Mouse (Mus musculus) lung, embryonic 15.5 days (tissue): ENCODE measurements at regions not wholly inside any gene's neighbourhood (a gene's known extent, or its start where the extent isn't known, plus 50 kb on each side); places are given as distances from the start of the nearest gene placed in this dataset.
A peak's percentile ranks its signal among the peaks of the same experiment; 100 is the strongest.

Experiments used
- ATAC-seq: fragments of 200-750 bp; cut with Nextera tagmentation; 2 replicates; pipeline ENCODE4 v1.8.0; 2017; ENCODE audit warnings: moderate number of reproducible peaks, borderline replicate concordance; ENCODE audit not compliant: low FRiP score, low TSS enrichment; ENCODE audit errors: extremely low read depth
- H3K27ac ChIP-seq: fragments of 300-500 bp; sonication (generic); 2 replicates; pipeline ENCODE4 v1.5.1; 2015; ENCODE audit warnings: moderate library complexity, mild to moderate bottlenecking, inconsistent platforms
- H3K27me3 ChIP-seq: fragments of 300-500 bp; sonication (generic); 2 replicates; pipeline ENCODE4 v1.6.1; 2015; ENCODE audit warnings: inconsistent platforms
- H3K36me3 ChIP-seq: fragments of 300-500 bp; sonication (generic); 2 replicates; pipeline ENCODE4 v1.6.1; 2015; ENCODE audit warnings: inconsistent platforms
- H3K4me1 ChIP-seq: fragments of 300-500 bp; sonication (generic); 2 replicates; pipeline ENCODE4 v1.6.1; 2015; ENCODE audit warnings: inconsistent platforms
- H3K4me2 ChIP-seq: fragments of 300-500 bp; sonication (generic); 2 replicates; pipeline ENCODE4 v1.6.1; 2015; ENCODE audit warnings: inconsistent platforms, mild to moderate bottlenecking, moderate library complexity
- H3K4me3 ChIP-seq: fragments of 300-500 bp; sonication (generic); 2 replicates; pipeline ENCODE4 v1.5.1; 2015; ENCODE audit warnings: mild to moderate bottlenecking, inconsistent platforms
- H3K9ac ChIP-seq: fragments of 300-500 bp; sonication (generic); 2 replicates; pipeline ENCODE4 v1.6.1; 2015; ENCODE audit warnings: inconsistent platforms
- H3K9me3 ChIP-seq: fragments of 300-500 bp; sonication (generic); 2 replicates; pipeline ENCODE4 v1.6.1; 2016; ENCODE audit warnings: inconsistent platforms
- WGBS: fragments of 180-500 bp; shearing (Covaris S2); methylation state at CpG from one replicate; pipeline ENCODE4 v1.1.7; 2015; 5-methylcytosine and 5-hydroxymethylcytosine counted together

DNA sequence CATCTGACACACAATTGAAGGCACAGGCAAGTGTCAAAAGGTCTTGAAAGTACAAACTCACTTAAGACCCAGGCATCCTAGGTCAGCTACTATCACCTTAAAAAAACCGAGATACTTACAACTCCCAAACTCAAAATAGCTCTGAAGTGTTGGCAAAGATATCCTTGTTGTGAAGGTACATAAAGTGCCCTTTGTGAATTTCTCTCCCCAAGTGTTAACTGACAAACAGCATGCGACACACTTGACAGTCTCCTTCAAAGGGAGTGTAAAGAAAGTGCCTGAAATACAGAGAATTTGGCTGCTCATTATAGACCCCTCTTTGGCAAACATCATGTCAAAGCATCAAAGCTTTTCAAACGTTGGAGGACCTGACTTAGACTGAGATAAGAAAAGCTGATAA is 2634.2 kb downstream of the 9330182O14Rik start:
- H3K27me3 ChIP-seq: no peaks in the 10 kb centered on the region
- WGBS: 15% methylated on average over 3 of the region's 3 CpGs
- H3K9me3 ChIP-seq: no peaks in the 10 kb centered on the region
- H3K9ac ChIP-seq: no peak overlapping the region
- no peaks in the 10 kb centered on the region for H3K4me1 ChIP-seq
- ATAC-seq: no peak
- H3K27ac ChIP-seq: no peak overlapping the region
- no peaks in the 10 kb centered on the region for H3K36me3 ChIP-seq
- H3K4me2 ChIP-seq: no peak overlapping the region
- no peak overlapping the region for H3K4me3 ChIP-seq

GRCm38 (mm10) chr15:42779903-42780302 is 2645.7 kb downstream of the 9330182O14Rik start:
- no peak overlapping the region for H3K4me2 ChIP-seq
- H3K27ac ChIP-seq: no peak overlapping the region

DNA sequence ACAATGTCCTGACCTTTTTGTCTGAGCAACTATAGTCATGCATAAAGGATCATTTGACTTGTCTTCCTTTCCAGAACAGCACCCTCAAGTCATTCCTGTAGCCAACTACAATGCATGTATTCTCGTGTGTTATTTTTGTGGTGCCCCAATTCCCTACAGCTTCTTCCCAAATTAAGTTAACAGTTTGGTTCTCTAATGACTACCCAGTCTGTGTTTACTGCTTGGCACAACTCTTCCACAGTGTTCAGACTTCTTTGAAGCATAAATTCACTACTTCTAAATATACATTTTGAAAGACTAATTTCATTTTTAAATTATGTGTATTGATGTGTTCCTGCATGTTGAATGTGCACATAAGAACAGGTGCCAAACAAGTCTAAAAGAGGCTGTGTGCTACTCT is 2667.1 kb downstream of the 9330182O14Rik start:
- WGBS: 74% methylated on average over 1 of the region's 1 CpGs
- H3K4me2 ChIP-seq: no peak overlapping the region
- no peaks in the 10 kb centered on the region for H3K4me1 ChIP-seq
- no peak for ATAC-seq
- H3K36me3 ChIP-seq: no peaks in the 10 kb centered on the region
- H3K27me3 ChIP-seq: no peaks in the 10 kb centered on the region
- no peak overlapping the region for H3K9ac ChIP-seq
- H3K27ac ChIP-seq: no peak overlapping the region
- H3K9me3 ChIP-seq: no peaks in the 10 kb centered on the region
- H3K4me3 ChIP-seq: no peak overlapping the region

More at GRCm38 (mm10) chr15:42779903-42780302, 2645.7 kb downstream of the 9330182O14Rik start:
- H3K36me3 ChIP-seq: no peaks in the 10 kb centered on the region
- H3K9me3 ChIP-seq: no peaks in the 10 kb centered on the region
- H3K9ac ChIP-seq: no peak overlapping the region
- no peak overlapping the region for H3K4me3 ChIP-seq
- H3K27me3 ChIP-seq: no peaks in the 10 kb centered on the region
- no peaks in the 10 kb centered on the region for H3K4me1 ChIP-seq
- no peak for ATAC-seq

GRCm38 (mm10) chr15:42810871-42811490 is 2676.8 kb downstream of the 9330182O14Rik start:
- Histone ChIP-seq H3K27me3 (no peaks in the 10 kb centered on the region), H3K9ac (no peak overlapping the region), H3K4me2 (no peak overlapping the region), H3K27ac (no peak overlapping the region), H3K4me3 (no peak overlapping the region), H3K4me1 (no peaks in the 10 kb centered on the region), H3K9me3 (no peaks in the 10 kb centered on the region), H3K36me3 (no peaks in the 10 kb centered on the region)
- ATAC-seq: peak; percentile 52; the same call in 1 of the 2 replicates
- 34% methylated on average over 1 of the region's 1 CpGs for WGBS

DNA sequence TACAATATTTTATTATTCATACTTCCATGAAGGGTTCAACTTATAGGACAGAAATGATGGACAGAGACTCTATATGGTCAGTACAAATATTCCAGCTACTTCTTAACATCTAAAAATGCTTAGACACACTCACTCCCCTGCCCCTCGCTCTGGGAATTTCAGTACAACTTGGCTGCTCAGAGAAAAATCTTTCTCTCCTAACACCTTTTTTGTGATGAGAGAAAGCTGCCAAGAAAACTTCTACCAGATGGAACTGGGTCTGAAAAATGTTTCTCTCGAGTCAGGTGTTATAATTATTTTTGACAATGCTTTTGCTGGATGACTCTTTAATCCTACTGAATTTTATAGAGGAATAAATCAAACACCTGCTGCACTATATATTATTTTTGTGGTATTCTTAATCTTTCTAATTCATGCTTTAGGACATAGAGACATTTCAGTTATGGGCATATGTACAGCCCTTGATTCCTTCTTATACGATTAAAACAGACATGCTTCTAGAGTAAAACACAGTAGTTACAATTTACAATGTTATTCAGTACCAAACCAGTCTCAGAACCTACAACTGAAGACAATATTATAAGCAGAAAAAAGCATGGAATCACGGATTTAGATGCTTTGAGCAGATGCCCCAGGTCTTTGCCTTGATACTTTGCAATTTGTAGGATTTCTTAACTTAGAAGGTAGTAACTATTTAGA is 2681.0 kb downstream of the 9330182O14Rik start:
- 58% methylated on average over 4 of the region's 4 CpGs for WGBS
- H3K9me3 ChIP-seq: no peaks in the 10 kb centered on the region
- H3K27ac ChIP-seq: no peak overlapping the region
- no peak overlapping the region for H3K9ac ChIP-seq
- no peak overlapping the region for H3K4me2 ChIP-seq
- ATAC-seq: no peak
- no peaks in the 10 kb centered on the region for H3K4me1 ChIP-seq
- no peak overlapping the region for H3K4me3 ChIP-seq
- no peaks in the 10 kb centered on the region for H3K27me3 ChIP-seq
- no peaks in the 10 kb centered on the region for H3K36me3 ChIP-seq

DNA sequence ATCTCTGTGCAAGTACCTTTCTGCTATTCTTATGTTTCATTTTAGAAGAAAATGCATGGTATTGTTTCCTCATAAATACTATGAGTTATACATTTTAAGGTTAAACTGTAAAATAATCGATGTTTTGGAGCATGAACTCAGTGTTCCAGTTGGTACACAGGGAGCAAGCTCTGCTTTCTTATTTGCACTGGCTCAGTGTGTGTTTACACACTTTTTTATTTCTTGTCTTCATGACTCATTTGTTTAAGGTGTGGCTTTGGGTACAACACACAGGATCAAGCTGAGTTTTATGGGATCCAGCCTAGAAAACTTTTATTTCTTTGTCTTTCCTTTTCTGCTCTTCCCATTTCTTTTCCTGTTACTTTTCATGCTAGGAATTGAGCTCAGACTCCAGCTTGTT is 2704.7 kb downstream of the 9330182O14Rik start:
- Histone ChIP-seq H3K4me1 (no peaks in the 10 kb centered on the region), H3K9me3 (no peaks in the 10 kb centered on the region), H3K27me3 (no peaks in the 10 kb centered on the region), H3K27ac (no peak overlapping the region), H3K36me3 (no peaks in the 10 kb centered on the region), H3K4me2 (no peak overlapping the region), H3K4me3 (no peak overlapping the region), H3K9ac (no peak overlapping the region)
- WGBS: 76% methylated on average over 1 of the region's 1 CpGs
- ATAC-seq: no peak

- 71% methylated on average over 2 of the region's 2 CpGs for WGBS
- H3K9ac ChIP-seq: no peak overlapping the region
- no peak for ATAC-seq
- H3K27me3 ChIP-seq: no peaks in the 10 kb centered on the region
- no peaks in the 10 kb centered on the region for H3K36me3 ChIP-seq
- no peaks in the 10 kb centered on the region for H3K9me3 ChIP-seq
- H3K4me3 ChIP-seq: no peak overlapping the region
- H3K27ac ChIP-seq: no peak overlapping the region
- H3K4me1 ChIP-seq: no peaks in the 10 kb centered on the region
- H3K4me2 ChIP-seq: no peak overlapping the region
These were observed 2715.8 kb downstream of the 9330182O14Rik start for GRCm38 (mm10) chr15:42850003-42850402.

DNA sequence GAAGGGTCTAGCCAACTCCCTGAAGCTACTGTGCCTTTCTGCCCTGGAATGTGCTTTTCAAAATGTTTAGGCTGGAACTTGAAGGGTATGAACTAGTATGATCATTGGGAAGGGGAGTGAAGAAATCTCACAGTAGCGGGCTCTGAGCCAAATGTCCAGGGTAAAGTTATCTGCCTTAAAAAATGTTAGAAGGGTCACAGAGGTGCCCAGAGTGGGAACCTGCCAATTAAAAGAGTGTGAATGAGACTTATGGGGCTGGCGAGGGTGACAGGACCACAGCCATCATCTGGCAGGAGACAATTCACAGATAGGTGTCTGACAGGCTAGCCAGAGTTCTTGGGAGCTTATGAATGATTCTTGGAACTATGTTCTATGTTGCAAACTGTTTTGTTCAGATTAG is 2738.3 kb downstream of the 9330182O14Rik start:
- Histone ChIP-seq H3K9ac (no peak overlapping the region), H3K27me3 (no peaks in the 10 kb centered on the region), H3K27ac (no peak overlapping the region), H3K4me1 (no peaks in the 10 kb centered on the region), H3K4me3 (no peak overlapping the region), H3K9me3 (no peaks in the 10 kb centered on the region), H3K4me2 (no peak overlapping the region), H3K36me3 (no peaks in the 10 kb centered on the region)
- WGBS: 41% methylated on average over 2 of the region's 2 CpGs
- ATAC-seq: no peak

DNA sequence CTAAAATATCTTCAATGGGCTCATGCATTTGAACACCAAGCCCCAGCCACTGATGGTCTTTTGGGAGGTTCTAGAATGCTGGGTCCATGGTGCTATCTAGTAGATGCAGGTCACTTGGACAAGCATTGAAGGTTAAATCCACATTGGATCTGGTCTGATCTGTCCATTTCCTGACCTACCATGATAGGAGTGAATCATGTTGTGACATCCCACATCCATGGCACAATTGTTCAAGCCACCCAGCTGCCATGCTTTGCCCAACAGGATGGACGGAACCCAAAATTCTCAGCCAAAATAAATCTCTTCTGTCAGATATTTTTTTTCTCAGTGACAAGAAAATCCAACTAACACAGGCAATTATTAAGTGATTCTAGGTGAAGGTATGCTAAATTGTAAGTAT is 2760.4 kb downstream of the 9330182O14Rik start:
- ATAC-seq: no peak
- H3K9me3 ChIP-seq: no peaks in the 10 kb centered on the region
- no peaks in the 10 kb centered on the region for H3K27me3 ChIP-seq
- H3K9ac ChIP-seq: no peak overlapping the region
- H3K4me3 ChIP-seq: no peak overlapping the region
- no peak overlapping the region for H3K4me2 ChIP-seq
- no peak overlapping the region for H3K27ac ChIP-seq
- 79% methylated on average over 1 of the region's 1 CpGs for WGBS
- H3K4me1 ChIP-seq: no peaks in the 10 kb centered on the region
- H3K36me3 ChIP-seq: no peaks in the 10 kb centered on the region

DNA sequence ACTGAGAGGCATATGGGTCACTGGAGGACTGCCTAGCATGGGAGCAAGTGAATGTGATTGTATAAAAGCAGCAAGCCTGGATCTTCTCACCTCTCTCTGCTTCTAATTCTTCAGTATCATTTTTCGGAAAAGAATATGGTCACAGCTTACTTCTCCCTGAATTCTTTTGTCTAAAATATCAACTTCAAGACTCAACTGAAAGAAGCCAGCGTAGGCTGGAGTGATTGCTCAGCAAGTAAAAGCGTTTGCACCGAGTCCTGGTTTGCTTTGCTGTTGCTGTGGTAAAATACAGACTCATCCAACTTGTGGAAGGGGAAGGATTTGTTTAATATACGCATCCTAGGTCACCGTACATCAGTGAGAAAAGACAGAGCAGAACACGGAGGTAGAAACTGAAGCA is 2765.9 kb downstream of the 9330182O14Rik start:
- H3K9ac ChIP-seq: no peak overlapping the region
- no peaks in the 10 kb centered on the region for H3K36me3 ChIP-seq
- WGBS: 79% methylated on average over 7 of the region's 7 CpGs
- no peaks in the 10 kb centered on the region for H3K9me3 ChIP-seq
- no peak overlapping the region for H3K4me2 ChIP-seq
- H3K4me1 ChIP-seq: no peaks in the 10 kb centered on the region
- ATAC-seq: no peak
- H3K27ac ChIP-seq: no peak overlapping the region
- no peaks in the 10 kb centered on the region for H3K27me3 ChIP-seq
- H3K4me3 ChIP-seq: no peak overlapping the region

- Histone ChIP-seq H3K4me2 (no peak overlapping the region), H3K4me1 (no peaks in the 10 kb centered on the region), H3K4me3 (no peak overlapping the region), H3K27ac (no peak overlapping the region), H3K9me3 (no peaks in the 10 kb centered on the region), H3K36me3 (no peaks in the 10 kb centered on the region), H3K27me3 (no peaks in the 10 kb centered on the region), H3K9ac (no peak overlapping the region)
- no peak for ATAC-seq
- WGBS: 81% methylated on average over 3 of the region's 3 CpGs
These were observed 2767.6 kb downstream of the 9330182O14Rik start for GRCm38 (mm10) chr15:42901782-42902181.

- no peak for ATAC-seq
- H3K9ac ChIP-seq: no peak overlapping the region
- no peak overlapping the region for H3K27ac ChIP-seq
- H3K4me2 ChIP-seq: no peak overlapping the region
- 87% methylated on average over 2 of the region's 2 CpGs for WGBS
- H3K4me1 ChIP-seq: no peaks in the 10 kb centered on the region
- H3K27me3 ChIP-seq: no peaks in the 10 kb centered on the region
- H3K36me3 ChIP-seq: no peaks in the 10 kb centered on the region
- H3K4me3 ChIP-seq: no peak overlapping the region
- no peaks in the 10 kb centered on the region for H3K9me3 ChIP-seq
These were observed 2777.2 kb downstream of the 9330182O14Rik start for GRCm38 (mm10) chr15:42911357-42911756.
